Mouse (Mus musculus) lung, embryonic 14.5 days (tissue): Measurements from ENCODE around the gene Rtn4r. TPM values are rescaled to one million over a fixed set of nuclear protein-coding genes. Genes with fewer than 3 reads are reported as not detected.
"Not testable (repeated sequence)": the region's sequence is repeated elsewhere in the genome, so short reads cannot be mapped to it uniquely, and the experiment has no call there.

Experiments used
- ATAC-seq: fragments of 200-750 bp; cut with Nextera tagmentation; 2 replicates; pipeline ENCODE4 v1.8.0; 2017; ENCODE audit warnings: mild to moderate bottlenecking, moderate TSS enrichment, moderate library complexity; ENCODE audit not compliant: insufficient read depth
- DNase-seq: peaks from one replicate; pipeline ENCODE4 v3.0.0-alpha.2; 2015
- H3K27ac ChIP-seq: fragments of 300-500 bp; sonication (generic); 2 replicates; pipeline ENCODE4 v1.5.1; 2014; ENCODE audit warnings: low read depth, mild to moderate bottlenecking, moderate library complexity
- H3K27me3 ChIP-seq: fragments of 300-500 bp; sonication (generic); 2 replicates; pipeline ENCODE4 v1.6.1; 2014; ENCODE audit warnings: low read length, control low read depth; ENCODE audit not compliant: insufficient read depth
- H3K36me3 ChIP-seq: fragments of 300-500 bp; sonication (generic); 2 replicates; pipeline ENCODE4 v1.6.1; 2014; ENCODE audit warnings: control low read depth; ENCODE audit not compliant: insufficient read depth
- H3K4me1 ChIP-seq: fragments of 300-500 bp; sonication (generic); 2 replicates; pipeline ENCODE4 v1.6.1; 2014; ENCODE audit warnings: antibody characterized with exemption, control low read depth; ENCODE audit not compliant: insufficient read depth
- H3K4me2 ChIP-seq: fragments of 300-500 bp; sonication (generic); 2 replicates; pipeline ENCODE4 v1.6.1; 2014; ENCODE audit warnings: mild to moderate bottlenecking
- H3K4me3 ChIP-seq: fragments of 300-500 bp; sonication (generic); 2 replicates; pipeline ENCODE4 v1.5.1; 2014; ENCODE audit warnings: low read depth, low read length
- H3K9ac ChIP-seq: fragments of 300-500 bp; sonication (generic); 2 replicates; pipeline ENCODE4 v1.6.1; 2014
- H3K9me3 ChIP-seq: fragments of 300-500 bp; sonication (generic); 2 replicates; pipeline ENCODE4 v1.6.1; 2016; ENCODE audit warnings: low read depth, low read length, control low read depth
- CTCF ChIP-seq: IDR thresholded peaks from 2 replicates; pipeline ENCODE4 v1.5.1; 2016; ENCODE audit warnings: antibody characterized with exemption, low read depth
- WGBS: fragments of 180-500 bp; shearing (Covaris S2); extraction: QIAGEN DNeasy Blood & Tissue Kit; methylation state at CpG from one replicate; pipeline ENCODE4 v1.1.7; 2014; 5-methylcytosine and 5-hydroxymethylcytosine counted together
- polyA plus RNA-seq: library from polyadenylated mRNA; unstranded; fragments of >200 nt; fragmentation: Nextera tagmentation; extraction: Ambion mirVana; gene quantifications from 2 replicates; pipeline ENCODE4 v1.2.1, GENCODE M21; 2014

The Rtn4r gene
- polyA plus RNA-seq, 1 experiment from 2014 or later = 1.7 TPM

- WGBS = 79% methylated on average over 2 of the region's 2 CpGs
- ATAC-seq (no peak), DNase-seq (no peak)
Measured at GRCm38 (mm10) chr16:18191006-18191405, 63.6 kb downstream of the Rtn4r start.

GRCm38 (mm10) chr16:18194208-18194985 is 67.0 kb downstream of the Rtn4r start:
- no peak overlapping the region for H3K27ac ChIP-seq
- H3K4me3 ChIP-seq = no peak overlapping the region
- 47% methylated on average over 15 of the region's 15 CpGs for WGBS
- no peaks in the 10 kb centered on the region for H3K9me3 ChIP-seq
- DNase-seq (peak; percentile 47), ATAC-seq (peak; percentile 64; the same call in 1 of the 2 replicates)
- no peak for TF ChIP-seq CTCF
- H3K27me3 ChIP-seq = no peaks in the 10 kb centered on the region
- H3K9ac ChIP-seq = no peak overlapping the region
- H3K4me2 ChIP-seq = no peak overlapping the region
- no peaks in the 10 kb centered on the region for H3K4me1 ChIP-seq
- no peaks in the 10 kb centered on the region for H3K36me3 ChIP-seq

More at GRCm38 (mm10) chr16:18191006-18191405, 63.6 kb downstream of the Rtn4r start:
- Histone ChIP-seq H3K4me1 (no peaks in the 10 kb centered on the region), H3K36me3 (no peaks in the 10 kb centered on the region), H3K4me2 (no peak overlapping the region), H3K4me3 (no peak overlapping the region), H3K9ac (no peak overlapping the region), H3K27me3 (no peaks in the 10 kb centered on the region), H3K9me3 (no peaks in the 10 kb centered on the region), H3K27ac (no peak overlapping the region)
- TF ChIP-seq CTCF = no peak

GRCm38 (mm10) chr16:18195068-18195467 is 67.6 kb downstream of the Rtn4r start:
- no peak for DNase-seq
- no peak overlapping the region for H3K27ac ChIP-seq

GRCm38 (mm10) chr16:18195561-18195960 is 68.1 kb downstream of the Rtn4r start:
- not testable (repeated sequence) for H3K9me3 ChIP-seq, ATAC-seq
- WGBS = 61% methylated on average over 3 of the region's 3 CpGs

More at GRCm38 (mm10) chr16:18195068-18195467, 67.6 kb downstream of the Rtn4r start:
- Histone ChIP-seq H3K27me3 (no peaks in the 10 kb centered on the region), H3K36me3 (no peaks in the 10 kb centered on the region), H3K4me1 (no peaks in the 10 kb centered on the region), H3K9me3 (no peaks in the 10 kb centered on the region), H3K9ac (no peak overlapping the region), H3K4me3 (no peak overlapping the region), H3K4me2 (no peak overlapping the region)
- 53% methylated on average over 5 of the region's 5 CpGs for WGBS
- no peak for ATAC-seq
- TF ChIP-seq CTCF = no peak

GRCm38 (mm10) chr16:18197881-18198280 is 70.4 kb downstream of the Rtn4r start:
- TF ChIP-seq CTCF = no peak
- Histone ChIP-seq H3K27me3 (no peaks in the 10 kb centered on the region), H3K27ac (no peak overlapping the region), H3K9ac (no peak overlapping the region), H3K9me3 (no peaks in the 10 kb centered on the region), H3K36me3 (no peaks in the 10 kb centered on the region), H3K4me2 (no peak overlapping the region), H3K4me1 (no peaks in the 10 kb centered on the region), H3K4me3 (no peak overlapping the region)
- DNase-seq = no peak
- WGBS = 75% methylated on average over 6 of the region's 6 CpGs
- ATAC-seq = no peak

More at GRCm38 (mm10) chr16:18195561-18195960, 68.1 kb downstream of the Rtn4r start:
- not testable (repeated sequence) for H3K36me3 ChIP-seq, H3K4me3 ChIP-seq, H3K9ac ChIP-seq, H3K27ac ChIP-seq, H3K4me1 ChIP-seq, H3K27me3 ChIP-seq, H3K4me2 ChIP-seq, DNase-seq

GRCm38 (mm10) chr16:18198365-18199098 is 71.1 kb downstream of the Rtn4r start:
- 63% methylated on average over 10 of the region's 10 CpGs for WGBS
- no peak for TF ChIP-seq CTCF
- Histone ChIP-seq H3K36me3 (no peaks in the 10 kb centered on the region), H3K4me2 (no peak overlapping the region), H3K9me3 (no peaks in the 10 kb centered on the region), H3K4me3 (no peak overlapping the region), H3K27ac (no peak overlapping the region), H3K4me1 (no peaks in the 10 kb centered on the region), H3K27me3 (no peaks in the 10 kb centered on the region), H3K9ac (no peak overlapping the region; the same call in 1 of the 2 replicates)
- DNase-seq (no peak), ATAC-seq (no peak)

- H3K4me3 ChIP-seq = no peak overlapping the region
- no peaks in the 10 kb centered on the region for H3K36me3 ChIP-seq
- H3K4me1 ChIP-seq = no peaks in the 10 kb centered on the region
- WGBS = 72% methylated on average over 2 of the region's 2 CpGs
- no peak overlapping the region for H3K27ac ChIP-seq
- no peak for DNase-seq
- TF ChIP-seq CTCF = no peak
- H3K9ac ChIP-seq = no peak overlapping the region
- no peak overlapping the region for H3K4me2 ChIP-seq
- H3K9me3 ChIP-seq = no peaks in the 10 kb centered on the region
- no peak for ATAC-seq
- H3K27me3 ChIP-seq = no peaks in the 10 kb centered on the region
Measured at GRCm38 (mm10) chr16:18200062-18200461, 72.6 kb downstream of the Rtn4r start.
